Mouse (Mus musculus) cerebellum, adult 18-20 months (tissue): ENCODE results near the gene Izumo1.

Experiments
- DNase-seq, 2 experiments: peaks; one replicate each; pipeline ENCODE4 v3.0.0; 2021

Gene Izumo1

GRCm38 (mm10) chr7:45619592-45619991 lies 2.0 kb upstream of the Izumo1 start:
- no peak for DNase-seq

DNA sequence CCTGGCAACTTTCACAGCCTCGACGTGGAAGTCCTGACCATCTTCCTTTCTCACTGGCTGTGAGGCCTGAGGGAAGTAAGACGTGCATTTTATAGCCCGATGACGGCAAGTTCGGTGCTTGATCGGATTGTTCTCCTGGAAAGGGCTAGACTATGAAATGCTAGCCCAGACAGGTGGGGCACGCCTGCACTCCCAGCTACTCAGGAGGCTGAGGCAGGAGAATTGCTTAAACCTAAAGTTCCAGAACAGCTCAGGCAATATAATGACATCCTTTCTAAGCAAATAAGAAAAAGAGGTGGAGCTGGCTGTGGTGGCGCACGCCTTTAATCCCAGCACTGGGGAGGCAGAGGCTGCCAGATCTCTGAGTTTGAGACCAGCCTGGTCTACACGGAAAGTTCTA lies 1.9 kb downstream of the Izumo1 start:
- DNase-seq = no peak

DNA sequence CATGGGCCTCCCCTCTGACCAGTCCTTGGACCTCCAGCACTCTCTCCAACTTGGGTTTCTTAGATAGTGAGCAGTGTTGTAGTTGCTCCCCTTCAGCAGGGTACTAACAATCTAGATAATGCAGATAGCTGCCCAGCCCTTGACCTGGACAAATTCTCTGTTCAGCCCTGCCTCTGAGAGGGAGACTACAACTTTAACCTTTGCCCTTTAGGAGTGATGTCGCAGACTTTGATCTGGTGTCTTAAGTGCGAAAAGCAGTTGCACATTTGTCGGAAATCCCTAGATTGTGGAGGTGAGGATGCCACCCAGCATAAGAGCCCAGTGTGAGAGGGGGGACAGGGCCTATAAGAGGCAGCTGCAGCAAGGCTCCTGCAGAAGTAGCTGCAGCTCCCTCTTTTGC lies 3.1 kb downstream of the Izumo1 start:
- DNase-seq = no peak

GRCm38 (mm10) chr7:45625481-45625880 lies 3.9 kb downstream of the Izumo1 start:
- no peak for DNase-seq

- DNase-seq = no peak
Observed at GRCm38 (mm10) chr7:45626571-45627076, 5.0 kb downstream of the Izumo1 start.

GRCm38 (mm10) chr7:45627261-45627660 lies 5.7 kb downstream of the Izumo1 start, which contains the start of gene Rasip1:
Gene Rasip1, plus strand, starts transcription at chr7:45627488.
- DNase-seq = no peak

DNA sequence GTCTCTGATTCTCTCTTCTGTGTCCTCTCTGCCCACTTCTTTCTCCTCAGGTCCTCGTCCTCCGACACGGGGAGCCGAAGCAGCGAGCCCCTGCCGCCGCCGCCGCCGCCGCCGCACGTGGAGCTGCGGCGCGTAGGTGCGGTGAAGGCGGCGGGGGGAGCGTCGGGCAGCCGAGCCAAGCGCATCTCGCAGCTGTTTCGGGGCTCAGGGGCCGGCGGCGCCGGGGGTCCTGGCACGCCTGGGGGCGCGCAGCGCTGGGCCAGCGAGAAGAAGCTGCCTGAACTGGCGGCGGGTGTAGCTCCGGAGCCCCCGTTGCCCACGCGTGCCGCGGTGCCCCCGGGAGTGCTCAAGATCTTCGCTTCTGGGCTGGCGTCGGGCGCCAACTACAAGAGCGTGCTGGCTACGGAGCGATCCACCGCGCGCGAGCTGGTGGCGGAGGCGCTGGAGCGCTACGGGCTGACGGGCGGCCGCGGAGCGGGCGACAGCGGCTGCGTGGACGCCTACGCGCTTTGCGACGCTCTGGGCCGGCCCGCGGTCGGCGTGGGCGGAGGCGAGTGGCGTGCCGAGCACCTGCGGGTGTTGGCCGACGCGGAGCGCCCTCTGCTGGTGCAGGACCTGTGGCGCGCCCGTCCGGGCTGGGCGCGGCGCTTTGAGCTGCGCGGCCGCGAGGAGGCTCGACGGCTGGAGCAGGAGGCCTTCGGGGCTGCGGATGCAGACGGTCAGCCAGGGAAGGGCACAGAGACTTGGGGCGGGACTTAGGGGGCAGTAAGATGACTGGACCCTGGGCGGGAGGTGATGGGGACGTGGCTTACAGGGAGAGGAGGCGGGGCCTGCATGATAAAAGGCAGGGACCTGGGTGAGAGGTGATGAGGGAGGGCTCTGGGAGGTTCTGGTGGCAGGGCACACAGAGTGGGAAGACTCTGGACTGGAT lies 7.0 kb downstream of the Izumo1 start:
- DNase-seq = peak; percentile 93 to 98

DNA sequence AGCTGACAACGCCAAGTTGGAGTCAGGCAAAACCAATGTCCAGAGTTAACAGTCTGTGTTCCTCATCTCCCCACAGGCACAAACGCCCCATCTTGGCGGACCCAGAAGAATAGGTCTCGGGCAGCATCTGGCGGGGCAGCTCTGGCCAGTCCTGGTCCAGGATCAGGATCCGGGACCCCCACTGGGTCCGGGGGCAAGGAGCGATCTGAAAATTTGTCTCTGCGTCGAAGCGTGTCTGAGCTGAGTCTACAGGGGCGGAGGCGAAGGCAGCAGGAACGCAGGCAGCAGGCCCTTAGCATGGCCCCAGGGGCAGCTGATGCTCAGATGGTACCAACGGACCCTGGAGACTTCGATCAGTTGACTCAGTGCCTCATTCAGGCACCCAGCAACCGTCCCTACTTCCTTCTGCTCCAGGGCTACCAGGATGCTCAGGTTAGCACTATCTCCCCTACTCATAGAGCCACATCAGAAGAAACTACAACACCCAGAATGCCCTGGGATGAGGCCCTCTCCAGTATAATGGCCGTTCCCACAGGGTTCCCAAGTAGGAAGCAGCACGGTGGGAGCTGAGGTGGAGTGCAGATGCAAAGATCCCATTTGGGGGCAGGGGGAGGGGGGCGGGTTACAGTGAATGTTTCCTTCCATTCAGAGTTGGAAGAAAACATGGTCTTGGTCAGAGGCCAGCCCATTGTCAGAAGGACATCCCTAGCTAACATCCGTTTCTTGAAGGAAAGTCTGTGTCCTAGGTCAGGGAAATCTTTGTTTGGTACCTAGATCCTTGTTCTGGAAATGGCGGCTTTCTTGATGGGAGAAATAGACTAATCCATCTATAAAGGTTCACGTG lies 8.7 kb downstream of the Izumo1 start:
- DNase-seq = peak in 1 of 2 experiments; percentile 27

GRCm38 (mm10) chr7:45632499-45632898 lies 10.9 kb downstream of the Izumo1 start:
- DNase-seq = peak; percentile 79

- no peak for DNase-seq
Observed at GRCm38 (mm10) chr7:45634946-45635681, 13.5 kb downstream of the Izumo1 start.

DNA sequence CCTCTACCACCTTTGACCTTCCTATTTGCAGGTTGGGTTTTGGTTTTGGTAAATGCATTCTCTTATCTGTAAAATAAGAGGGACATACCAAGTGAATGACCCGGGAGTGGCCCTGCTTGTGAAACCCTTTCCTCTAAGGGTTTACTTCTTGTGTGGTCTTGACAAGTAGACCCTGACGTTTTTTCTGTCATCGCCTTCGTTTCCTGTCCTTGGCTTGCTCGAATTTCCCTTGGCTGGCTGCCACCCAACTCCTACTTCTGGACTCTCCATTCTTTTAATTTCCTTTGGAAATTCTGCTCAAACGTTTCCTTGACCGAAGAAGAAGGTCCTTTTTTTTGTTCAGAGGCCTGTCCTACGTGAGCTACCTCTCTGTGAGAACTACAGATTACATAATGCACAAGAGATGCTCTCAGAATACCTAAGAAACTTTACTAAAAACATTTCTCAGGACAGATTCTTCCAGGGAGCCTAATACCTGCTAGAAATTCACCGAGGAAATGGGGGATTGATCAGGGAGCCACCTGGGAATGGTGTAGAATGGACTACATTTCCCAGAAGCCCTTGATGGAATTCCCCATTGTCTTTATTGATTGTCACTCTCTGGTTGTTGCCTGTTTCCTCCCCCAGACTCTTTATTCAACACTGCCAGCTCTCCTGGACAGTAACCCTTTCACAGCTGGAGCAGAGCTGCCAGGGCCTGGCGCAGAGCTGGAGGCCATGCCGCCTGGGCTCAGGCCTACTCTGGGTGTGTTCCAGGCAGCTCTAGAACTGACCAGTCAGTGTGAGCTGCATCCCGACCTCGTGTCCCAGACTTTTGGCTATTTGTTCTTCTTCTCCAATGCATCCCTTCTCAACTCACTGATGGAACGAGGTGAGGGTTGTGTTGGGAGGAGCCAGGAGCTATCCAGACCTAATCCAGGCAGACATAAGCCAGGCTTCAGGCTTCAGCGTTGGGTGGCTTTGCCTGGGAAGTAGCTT lies 14.4 kb downstream of the Izumo1 start:
- DNase-seq = no peak

DNA sequence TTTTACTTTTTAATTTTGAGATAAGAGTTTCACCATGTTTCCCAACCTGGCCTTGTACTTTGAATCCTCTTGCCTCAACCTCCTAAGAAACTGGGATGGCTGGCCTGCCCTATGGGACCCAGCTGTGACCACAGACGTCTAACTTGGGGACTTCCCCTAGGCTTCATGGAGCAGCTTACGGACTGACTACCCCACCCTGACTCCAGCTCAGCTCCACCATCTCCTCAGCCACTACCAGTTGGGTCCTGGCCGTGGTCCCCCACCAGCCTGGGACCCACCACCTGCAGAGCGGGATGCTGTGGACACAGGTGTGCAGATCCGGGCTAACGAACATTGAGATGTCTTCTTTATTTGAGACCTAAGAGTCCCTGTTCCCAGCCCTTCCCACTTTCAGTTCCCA lies 16.1 kb downstream of the Izumo1 start:
- peak in 1 of 2 experiments; percentile 41 for DNase-seq

- peak; percentile 96 to 100 for DNase-seq
Observed at GRCm38 (mm10) chr7:45638623-45639401, 17.2 kb downstream of the Izumo1 start.

DNA sequence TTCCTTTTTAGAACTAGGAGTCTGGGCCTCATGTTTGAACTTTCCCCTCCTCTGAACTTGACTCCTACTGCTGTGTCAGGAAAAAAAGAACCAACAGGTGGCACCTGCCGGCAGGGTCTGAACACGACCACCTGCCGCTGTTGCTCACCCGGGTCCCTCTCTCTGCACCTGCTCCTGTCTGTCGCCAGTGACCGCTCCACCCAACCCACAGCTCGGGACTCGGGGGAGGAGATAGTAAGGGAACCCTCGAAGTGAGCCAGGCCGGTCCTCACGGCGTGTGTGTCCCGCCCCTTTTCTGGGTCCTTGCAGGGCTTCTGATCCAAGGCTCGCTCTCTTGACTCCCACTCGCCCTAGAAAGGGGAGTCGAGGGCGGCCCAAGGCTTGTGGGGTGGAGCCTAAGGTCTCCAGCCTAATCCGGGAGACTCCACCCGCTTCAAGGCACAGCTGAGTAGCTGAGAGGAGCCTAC lies 18.0 kb downstream of the Izumo1 start, which contains the start of gene Mamstr:
TSS of gene Mamstr (plus strand) at position 417 of the 467 bp plus-strand sequence.
- peak in 1 of 2 experiments; percentile 39 for DNase-seq

- no peak for DNase-seq
Observed at GRCm38 (mm10) chr7:45640191-45640957, 18.8 kb downstream of the Izumo1 start.

GRCm38 (mm10) chr7:45641391-45642040 lies 19.9 kb downstream of the Izumo1 start:
- peak; percentile 59 to 70 for DNase-seq

- DNase-seq = peak; percentile 59 to 60
Observed at GRCm38 (mm10) chr7:45642083-45642482, 20.5 kb downstream of the Izumo1 start.

DNA sequence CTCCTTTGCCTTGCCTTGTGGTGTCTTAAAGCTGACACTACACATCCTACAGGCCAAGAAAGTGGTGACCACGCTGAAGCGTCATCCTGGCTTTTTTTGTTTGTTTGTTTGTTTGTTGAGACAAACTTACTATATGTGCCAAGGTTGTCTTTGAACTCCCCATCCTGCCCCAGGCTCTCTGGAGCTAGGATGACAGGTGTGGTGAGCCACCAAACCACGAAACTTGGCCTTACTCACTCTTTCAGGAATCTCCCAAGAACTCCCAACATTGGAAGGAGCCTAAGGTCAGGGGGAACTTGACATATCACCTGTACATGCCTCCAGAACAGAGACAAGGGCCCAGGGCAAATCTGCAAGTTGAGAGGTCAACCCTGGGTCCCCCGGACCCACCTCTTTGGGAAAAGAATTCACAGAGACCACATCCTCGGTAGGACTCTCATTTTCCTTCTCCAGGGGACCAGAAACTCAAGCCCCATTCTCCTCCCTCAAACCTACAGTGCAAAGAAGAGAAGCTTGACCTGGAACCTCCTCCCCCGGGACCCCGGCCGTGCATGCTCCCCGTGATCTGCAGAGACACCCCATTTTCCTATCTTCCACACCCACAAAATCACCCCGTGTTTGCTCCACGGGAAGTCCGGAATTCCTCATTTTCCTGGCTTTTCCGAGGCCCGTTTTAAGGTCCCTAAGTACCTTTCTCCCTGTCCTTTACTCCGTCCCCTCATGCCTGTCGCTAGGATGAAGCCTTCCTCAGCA lies 21.1 kb downstream of the Izumo1 start:
- peak in 1 of 2 experiments; percentile 37 for DNase-seq
